Mouse (Mus musculus) intestine, postnatal 0 days (tissue): Measurements from ENCODE around the gene Kcnk3. TPM values are rescaled to one million over a fixed set of nuclear protein-coding genes. Genes with fewer than 3 reads are reported as not detected.

Experiments used
- ATAC-seq: fragments of 200-750 bp; cut with Nextera tagmentation; 2 replicates; pipeline ENCODE4 v1.8.0; 2017; ENCODE audit warnings: mild to moderate bottlenecking, moderate TSS enrichment, moderate library complexity
- H3K27ac ChIP-seq: fragments of 300-500 bp; sonication (generic); 2 replicates; pipeline ENCODE4 v1.5.1; 2014; ENCODE audit warnings: mild to moderate bottlenecking, low read depth, low read length, moderate library complexity
- H3K27me3 ChIP-seq: fragments of 300-500 bp; sonication (generic); replicated peaks from 2 replicates; pipeline ENCODE4 v1.6.1; 2014; ENCODE audit warnings: low read length, mixed read lengths; ENCODE audit not compliant: control insufficient read depth, insufficient read depth
- H3K36me3 ChIP-seq: fragments of 300-500 bp; sonication (generic); 2 replicates; pipeline ENCODE4 v1.6.1; 2014; ENCODE audit warnings: mild to moderate bottlenecking, moderate library complexity; ENCODE audit not compliant: control insufficient read depth, insufficient read depth
- H3K4me1 ChIP-seq: fragments of 300-500 bp; sonication (generic); replicated peaks from 2 replicates; pipeline ENCODE4 v1.6.1; 2014; ENCODE audit warnings: antibody characterized with exemption, low read length, mixed read lengths; ENCODE audit not compliant: control insufficient read depth, insufficient read depth
- H3K4me2 ChIP-seq: fragments of 300-500 bp; sonication (generic); replicated peaks from 2 replicates; pipeline ENCODE4 v1.6.1; 2014; ENCODE audit warnings: low read depth, mild to moderate bottlenecking, moderate library complexity
- H3K4me3 ChIP-seq: fragments of 300-500 bp; sonication (generic); 2 replicates; pipeline ENCODE4 v1.5.1; 2014; ENCODE audit warnings: low read depth, low read length
- H3K9ac ChIP-seq: fragments of 300-500 bp; sonication (generic); 2 replicates; pipeline ENCODE4 v1.6.1; 2014; ENCODE audit warnings: mild to moderate bottlenecking, low read depth, low read length
- H3K9me3 ChIP-seq: fragments of 300-500 bp; sonication (generic); 2 replicates; pipeline ENCODE4 v1.6.1; 2016; ENCODE audit warnings: mixed run types; ENCODE audit not compliant: control insufficient read depth
- CTCF ChIP-seq: sonication (generic); IDR thresholded peaks from 2 replicates; pipeline ENCODE4 v1.5.1; 2016; ENCODE audit warnings: low read depth, mild to moderate bottlenecking, control low read depth, antibody characterized with exemption, moderate library complexity
- WGBS: fragments of 180-500 bp; shearing (Covaris S2); extraction: QIAGEN DNeasy Blood & Tissue Kit; methylation state at CpG from one replicate; pipeline ENCODE4 v1.1.7; 2014; 5-methylcytosine and 5-hydroxymethylcytosine counted together
- polyA plus RNA-seq: library from polyadenylated mRNA; unstranded; fragments of >200 nt; fragmentation: Nextera tagmentation; extraction: Ambion mirVana; gene quantifications from 2 replicates; pipeline ENCODE4 v1.2.1, GENCODE M21; 2015

Kcnk3 gene
- polyA plus RNA-seq: 7.3 and 8.1 TPM in 2 replicates

DNA sequence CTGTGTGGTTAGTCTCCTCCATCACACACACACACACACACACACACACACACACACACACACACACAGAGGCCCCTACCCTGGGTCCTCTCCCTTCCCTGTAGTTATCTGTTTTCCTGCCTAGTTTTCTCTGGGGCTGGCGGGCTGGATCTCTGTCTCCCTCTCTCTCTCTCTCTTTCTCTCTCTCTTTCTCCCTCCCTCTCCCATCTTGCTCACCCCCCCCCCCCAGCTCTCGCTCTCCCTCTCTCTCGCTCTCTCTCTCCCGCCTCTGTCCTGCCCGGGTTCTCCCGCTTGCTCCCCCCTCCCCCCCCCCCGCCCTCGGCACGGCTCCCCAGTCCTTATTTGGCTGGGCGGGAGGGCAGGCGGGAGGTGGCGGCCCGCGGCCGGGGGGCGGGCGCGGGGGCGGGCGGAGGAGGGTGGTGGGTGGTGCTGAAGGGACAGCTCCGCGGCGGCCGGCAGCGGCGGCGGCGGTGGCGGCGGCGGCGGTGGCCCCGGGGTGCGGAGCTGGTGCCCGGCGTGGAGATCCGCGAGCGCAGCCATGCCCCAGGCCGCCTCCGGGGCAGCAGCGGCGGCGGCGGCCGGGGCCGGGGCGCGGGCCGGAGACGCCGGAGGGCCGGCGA lies at the start of gene Kcnk3:
Gene Kcnk3 (plus strand): TSS at position 490 of the 620 bp plus-strand sequence.
- H3K4me3 ChIP-seq: peak within 1 kb of the TSS; percentile 46
- no peak within 1 kb of the TSS for H3K27ac ChIP-seq
- no peaks in the 10 kb centered on the region for H3K9me3 ChIP-seq
- H3K4me1 ChIP-seq: 0 out of 2 replicates have a peak, but pooled peaks cover 2% of the 10 kb centered on the region
- ATAC-seq: peak; percentile 45
- H3K36me3 ChIP-seq: no peaks in the 10 kb centered on the region
- 0% methylated on average over 30 of the region's 54 CpGs for WGBS
- H3K27me3 ChIP-seq: peaks cover 28% of the 10 kb centered on the region
- TF ChIP-seq CTCF: no peak
- H3K4me2 ChIP-seq: peak within 1 kb of the TSS; percentile 76
- H3K9ac ChIP-seq: no peak within 1 kb of the TSS

DNA sequence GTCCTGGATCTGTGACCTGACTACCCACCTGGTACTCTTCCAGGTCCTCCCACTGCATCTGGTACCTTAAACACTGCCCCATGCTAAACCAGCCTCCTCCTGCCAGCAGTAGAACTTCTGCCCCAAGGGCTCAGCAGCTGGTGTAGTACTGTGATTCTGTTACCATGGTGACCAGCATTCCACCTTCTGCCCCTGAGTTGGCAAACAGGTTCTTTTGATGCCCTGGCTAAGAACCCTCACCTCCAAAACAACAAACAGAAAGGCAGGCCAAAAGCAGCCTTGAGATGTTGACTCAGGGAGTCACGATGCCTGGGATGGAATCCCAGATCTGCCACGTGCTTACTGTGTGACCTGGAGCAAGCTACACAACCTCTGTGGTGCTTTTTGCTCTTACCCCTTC lies 42.3 kb upstream of the Kcnk3 start, which contains the start of gene Cib4:
Gene Cib4 (minus strand): TSS at position 139 of the 400 bp plus-strand sequence.
- Histone ChIP-seq H3K9ac (no peak within 1 kb of the TSS), H3K27me3 (no peaks in the 10 kb centered on the region), H3K36me3 (no peaks in the 10 kb centered on the region), H3K4me2 (no peak within 1 kb of the TSS), H3K4me1 (no peaks in the 10 kb centered on the region), H3K27ac (no peak within 1 kb of the TSS), H3K9me3 (no peaks in the 10 kb centered on the region), H3K4me3 (no peak within 1 kb of the TSS)
- no peak for TF ChIP-seq CTCF
- WGBS: 23% methylated on average over 2 of the region's 2 CpGs
- no peak for ATAC-seq

GRCm38 (mm10) chr5:30548681-30549080 lies 39.3 kb upstream of the Kcnk3 start:
- no peaks in the 10 kb centered on the region for H3K36me3 ChIP-seq
- no peak overlapping the region for H3K4me3 ChIP-seq
- H3K27ac ChIP-seq: no peak overlapping the region
- no peak overlapping the region for H3K4me2 ChIP-seq
- no peak for TF ChIP-seq CTCF
- no peak overlapping the region for H3K9ac ChIP-seq
- no peaks in the 10 kb centered on the region for H3K9me3 ChIP-seq
- ATAC-seq: no peak
- H3K4me1 ChIP-seq: no peaks in the 10 kb centered on the region
- WGBS: 74% methylated on average over 2 of the region's 2 CpGs
- no peaks in the 10 kb centered on the region for H3K27me3 ChIP-seq

- 64% methylated on average over 9 of the region's 9 CpGs for WGBS
- Histone ChIP-seq H3K9ac (no peak overlapping the region), H3K27me3 (no peaks in the 10 kb centered on the region), H3K36me3 (no peaks in the 10 kb centered on the region), H3K9me3 (no peaks in the 10 kb centered on the region), H3K4me1 (no peaks in the 10 kb centered on the region), H3K27ac (no peak overlapping the region), H3K4me3 (no peak overlapping the region), H3K4me2 (no peak overlapping the region)
- no peak for ATAC-seq
- peak; percentile 28 for TF ChIP-seq CTCF
Measured at GRCm38 (mm10) chr5:30550334-30551021, 37.5 kb upstream of the Kcnk3 start.

- WGBS: 86% methylated on average over 8 of the region's 8 CpGs
- no peak overlapping the region for H3K4me2 ChIP-seq
- H3K9ac ChIP-seq: no peak overlapping the region
- ATAC-seq: no peak
- no peaks in the 10 kb centered on the region for H3K9me3 ChIP-seq
- H3K4me1 ChIP-seq: no peaks in the 10 kb centered on the region
- H3K36me3 ChIP-seq: no peaks in the 10 kb centered on the region
- H3K27me3 ChIP-seq: no peaks in the 10 kb centered on the region
- no peak for TF ChIP-seq CTCF
- no peak overlapping the region for H3K27ac ChIP-seq
- H3K4me3 ChIP-seq: no peak overlapping the region
Measured at GRCm38 (mm10) chr5:30551022-30551638, 36.8 kb upstream of the Kcnk3 start.

DNA sequence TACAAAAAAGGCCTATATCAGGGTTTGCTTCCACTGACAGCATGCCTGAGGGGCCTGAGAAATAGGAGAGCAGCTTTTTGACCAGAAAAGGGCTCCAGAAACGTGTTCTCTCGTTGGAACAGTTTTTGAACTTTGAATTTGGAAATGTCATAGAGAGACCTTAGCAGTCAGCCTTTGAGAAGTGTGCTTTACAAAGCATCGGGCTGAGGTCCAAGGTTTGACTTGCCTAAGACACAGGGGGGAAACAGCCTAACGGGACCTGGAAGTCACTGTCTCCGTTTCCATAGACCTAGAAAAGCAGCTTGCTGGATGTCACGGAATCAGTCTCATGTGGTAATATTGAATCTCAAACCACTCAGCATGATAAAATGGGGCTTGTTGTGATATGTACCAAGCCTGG lies 36.0 kb upstream of the Kcnk3 start:
- WGBS: 81% methylated on average over 6 of the region's 6 CpGs
- Histone ChIP-seq H3K4me2 (no peak overlapping the region), H3K9ac (no peak overlapping the region), H3K4me3 (no peak overlapping the region), H3K4me1 (no peaks in the 10 kb centered on the region), H3K27ac (no peak overlapping the region), H3K9me3 (no peaks in the 10 kb centered on the region), H3K36me3 (no peaks in the 10 kb centered on the region), H3K27me3 (no peaks in the 10 kb centered on the region)
- no peak for TF ChIP-seq CTCF
- no peak for ATAC-seq
